Mouse (Mus musculus): ENCODE measurements at regions not wholly inside any gene's neighbourhood (a gene's known extent, or its start where the extent isn't known, plus 50 kb on each side); places are given as distances from the start of the nearest gene placed in this dataset.

DNA sequence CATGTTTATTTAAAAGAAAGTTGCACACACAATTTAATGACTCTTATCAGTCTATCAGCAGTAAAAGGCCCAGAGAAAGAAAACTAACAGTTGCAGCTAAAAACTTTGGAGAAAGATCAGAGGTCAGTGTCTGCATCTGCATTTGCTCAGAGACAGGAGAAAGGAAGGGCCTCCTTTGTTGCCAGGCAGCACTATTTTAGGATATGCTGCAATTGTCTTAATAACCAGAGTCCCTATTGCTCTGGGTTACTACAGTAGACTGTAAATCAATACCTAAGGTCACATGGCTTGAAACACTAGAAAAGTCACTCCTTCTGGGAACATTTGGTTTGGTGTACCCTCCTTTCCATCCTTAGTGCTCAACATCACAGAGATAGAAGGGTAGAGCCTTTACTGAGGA is 175.7 kb downstream of the Hdgfl1 start:
- H3K4me3 ChIP-seq (ENCODE audit: low read depth, low read length) = no peak overlapping the region
- no peak for TF ChIP-seq CTCF (IDR thresholded peaks at IDR 0.05; ENCODE audit: low read depth)
- H3K4me1 ChIP-seq (replicated peaks; ENCODE audit: control insufficient read depth, insufficient read depth, low read length) = no peaks in the 10 kb centered on the region
- H3K27me3 ChIP-seq (replicated peaks; ENCODE audit: control insufficient read depth, insufficient read depth, low read length) = no peaks in the 10 kb centered on the region
- no peak overlapping the region for H3K4me2 ChIP-seq (replicated peaks; ENCODE audit: low read depth)
- no peak overlapping the region for H3K9ac ChIP-seq (ENCODE audit: low read depth, low read length)
- H3K36me3 ChIP-seq (ENCODE audit: control insufficient read depth, insufficient read depth) = no peaks in the 10 kb centered on the region
- ATAC-seq = no peak
- H3K9me3 ChIP-seq (ENCODE audit: control insufficient read depth) = no peaks in the 10 kb centered on the region
- no peak overlapping the region for H3K27ac ChIP-seq (ENCODE audit: low read depth, low read length)

DNA sequence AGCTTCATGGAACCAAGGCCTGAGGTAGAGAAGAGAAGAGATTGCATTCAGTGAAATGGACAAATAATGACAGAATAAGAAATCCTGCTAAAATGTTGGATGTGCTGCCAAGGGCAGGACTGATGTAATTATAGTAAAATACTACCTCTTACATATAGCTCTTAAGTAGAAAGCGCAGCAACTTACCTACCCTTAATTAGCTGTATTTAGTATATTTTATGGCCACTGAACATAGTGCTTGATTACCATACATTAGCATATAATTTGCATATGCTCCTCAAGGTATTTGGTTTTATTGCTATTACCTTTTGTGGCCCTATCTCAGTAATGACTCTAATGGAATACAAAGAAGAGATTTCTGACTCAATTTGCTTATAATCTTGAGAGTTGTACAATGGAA is 176.2 kb downstream of the Hdgfl1 start:
- ATAC-seq = no peak
- no peaks in the 10 kb centered on the region for H3K36me3 ChIP-seq (ENCODE audit: control insufficient read depth, insufficient read depth)
- no peak overlapping the region for H3K27ac ChIP-seq (ENCODE audit: low read depth, low read length)
- 95% methylated on average over 1 of the region's 1 CpGs for WGBS
- H3K4me3 ChIP-seq (ENCODE audit: low read depth, low read length) = no peak overlapping the region
- H3K9me3 ChIP-seq (ENCODE audit: control insufficient read depth) = no peaks in the 10 kb centered on the region
- H3K4me1 ChIP-seq (replicated peaks; ENCODE audit: control insufficient read depth, insufficient read depth, low read length) = no peaks in the 10 kb centered on the region
- no peaks in the 10 kb centered on the region for H3K27me3 ChIP-seq (replicated peaks; ENCODE audit: control insufficient read depth, insufficient read depth, low read length)
- no peak for TF ChIP-seq CTCF (IDR thresholded peaks at IDR 0.05; ENCODE audit: low read depth)
- H3K9ac ChIP-seq (ENCODE audit: low read depth, low read length) = no peak overlapping the region
- no peak overlapping the region for H3K4me2 ChIP-seq (replicated peaks; ENCODE audit: low read depth)

DNA sequence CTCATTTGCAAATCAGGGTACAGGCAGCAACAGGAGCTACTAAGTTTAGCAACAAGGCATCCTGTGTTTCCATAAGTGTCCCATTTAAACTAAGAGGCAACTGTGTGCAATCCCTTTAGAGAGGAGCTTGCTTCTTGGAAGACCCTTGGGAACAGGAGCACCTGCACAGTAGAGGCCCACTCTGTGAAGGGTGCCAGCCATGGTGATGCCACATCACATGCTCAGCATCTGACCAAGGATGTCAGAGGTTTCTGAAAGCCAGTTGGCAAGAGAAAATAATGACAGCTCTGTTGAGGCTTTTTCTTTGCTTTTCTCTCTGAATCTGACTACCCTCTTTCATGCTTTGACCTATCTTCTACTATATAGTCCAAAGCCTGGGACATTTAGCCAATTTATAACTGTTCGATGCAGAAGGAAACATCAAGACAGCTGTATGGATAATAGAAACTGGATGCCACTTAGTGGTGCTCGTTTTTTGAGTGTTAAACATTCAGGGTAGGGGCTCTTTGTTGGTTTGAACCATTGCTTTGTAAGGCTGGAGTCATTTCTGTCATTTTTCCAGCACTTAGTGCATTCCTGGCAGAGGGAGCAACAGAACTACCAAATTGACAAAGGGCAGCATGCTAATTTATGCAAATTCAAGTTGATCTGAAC is 193.9 kb downstream of the Hdgfl1 start:
- no peak overlapping the region for H3K9ac ChIP-seq (ENCODE audit: low read depth, low read length)
- H3K4me1 ChIP-seq (replicated peaks; ENCODE audit: control insufficient read depth, insufficient read depth, low read length) = no peaks in the 10 kb centered on the region
- H3K27ac ChIP-seq (ENCODE audit: low read depth, low read length) = no peak overlapping the region
- ATAC-seq = no peak
- no peaks in the 10 kb centered on the region for H3K9me3 ChIP-seq (ENCODE audit: control insufficient read depth)
- no peak overlapping the region for H3K4me3 ChIP-seq (ENCODE audit: low read depth, low read length)
- no peaks in the 10 kb centered on the region for H3K27me3 ChIP-seq (replicated peaks; ENCODE audit: control insufficient read depth, insufficient read depth, low read length)
- H3K4me2 ChIP-seq (replicated peaks; ENCODE audit: low read depth) = no peak overlapping the region
- 67% methylated on average over 2 of the region's 2 CpGs for WGBS
- TF ChIP-seq CTCF (IDR thresholded peaks at IDR 0.05; ENCODE audit: low read depth) = no peak
- no peaks in the 10 kb centered on the region for H3K36me3 ChIP-seq (ENCODE audit: control insufficient read depth, insufficient read depth)

DNA sequence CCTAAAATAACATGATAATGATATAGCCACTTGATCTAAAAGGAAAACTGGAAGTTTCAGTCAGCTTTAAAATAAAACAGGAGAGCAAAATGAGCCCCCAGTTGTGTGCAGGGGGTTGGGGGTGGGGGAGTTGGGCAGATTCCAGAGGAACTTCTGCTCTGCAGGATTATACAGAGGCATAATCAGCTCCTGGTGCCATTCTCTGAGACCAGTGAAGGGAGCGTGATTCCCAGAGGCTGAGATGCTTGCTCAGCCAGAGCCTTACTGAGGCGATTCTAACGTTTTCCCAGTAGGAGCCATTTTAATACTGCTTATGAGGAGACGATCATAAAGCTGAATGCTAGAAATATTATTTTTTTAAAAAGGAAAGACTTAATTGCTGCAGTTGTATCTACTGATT is 200.5 kb downstream of the Hdgfl1 start:
- no peaks in the 10 kb centered on the region for H3K27me3 ChIP-seq (replicated peaks; ENCODE audit: control insufficient read depth, insufficient read depth, low read length)
- H3K9me3 ChIP-seq (ENCODE audit: control insufficient read depth) = no peaks in the 10 kb centered on the region
- H3K9ac ChIP-seq (ENCODE audit: low read depth, low read length) = no peak overlapping the region
- no peaks in the 10 kb centered on the region for H3K4me1 ChIP-seq (replicated peaks; ENCODE audit: control insufficient read depth, insufficient read depth, low read length)
- no peak for ATAC-seq
- no peak overlapping the region for H3K4me3 ChIP-seq (ENCODE audit: low read depth, low read length)
- no peak for TF ChIP-seq CTCF (IDR thresholded peaks at IDR 0.05; ENCODE audit: low read depth)
- H3K36me3 ChIP-seq (ENCODE audit: control insufficient read depth, insufficient read depth) = no peaks in the 10 kb centered on the region
- 76% methylated on average over 4 of the region's 4 CpGs for WGBS
- H3K4me2 ChIP-seq (replicated peaks; ENCODE audit: low read depth) = no peak overlapping the region
- no peak overlapping the region for H3K27ac ChIP-seq (ENCODE audit: low read depth, low read length)

DNA sequence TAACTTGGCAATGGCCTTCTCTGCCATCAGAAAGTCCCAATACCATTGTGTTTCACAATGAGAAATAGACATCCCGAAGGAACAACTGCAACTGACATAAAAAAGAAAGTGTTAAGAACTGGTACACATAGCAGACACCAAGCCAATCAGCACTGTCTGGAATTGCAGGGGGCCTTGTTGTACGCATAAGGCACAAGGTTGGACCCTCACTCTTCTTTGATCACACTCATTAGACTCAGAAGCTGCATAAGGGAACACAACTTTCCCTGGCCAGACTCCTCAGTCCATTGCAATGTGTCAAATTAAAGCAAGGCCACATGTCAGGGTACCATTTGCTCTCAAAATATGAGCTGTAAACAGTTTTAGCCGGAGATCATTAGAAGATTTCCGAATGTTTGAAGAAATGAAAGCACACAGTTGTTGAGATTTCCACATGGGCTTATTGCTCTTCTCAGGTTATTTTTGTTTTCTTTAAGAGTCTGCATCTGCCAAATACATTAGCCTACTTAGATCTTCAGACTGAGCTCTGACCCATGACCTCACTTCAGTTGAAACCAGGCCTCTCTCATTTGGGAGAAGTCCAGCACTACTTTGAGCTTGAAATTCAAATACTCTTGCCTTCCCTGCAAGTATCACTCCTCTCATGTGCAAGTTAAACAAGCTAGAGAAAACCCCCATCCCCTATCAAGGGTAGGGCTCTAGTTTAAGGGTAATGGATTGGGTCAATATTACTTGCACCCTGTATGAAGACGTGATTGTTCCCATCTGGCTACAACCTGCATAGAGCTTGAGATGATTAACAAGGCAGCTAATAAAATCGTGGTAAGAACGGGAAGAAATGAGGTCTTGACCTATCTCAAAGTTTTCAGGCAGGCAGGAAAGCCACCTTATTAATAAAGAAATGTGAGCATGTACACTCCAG is 204.8 kb downstream of the Hdgfl1 start:
- 66% methylated on average over 7 of the region's 7 CpGs for WGBS
- no peaks in the 10 kb centered on the region for H3K4me1 ChIP-seq (replicated peaks; ENCODE audit: control insufficient read depth, insufficient read depth, low read length)
- no peak for ATAC-seq

DNA sequence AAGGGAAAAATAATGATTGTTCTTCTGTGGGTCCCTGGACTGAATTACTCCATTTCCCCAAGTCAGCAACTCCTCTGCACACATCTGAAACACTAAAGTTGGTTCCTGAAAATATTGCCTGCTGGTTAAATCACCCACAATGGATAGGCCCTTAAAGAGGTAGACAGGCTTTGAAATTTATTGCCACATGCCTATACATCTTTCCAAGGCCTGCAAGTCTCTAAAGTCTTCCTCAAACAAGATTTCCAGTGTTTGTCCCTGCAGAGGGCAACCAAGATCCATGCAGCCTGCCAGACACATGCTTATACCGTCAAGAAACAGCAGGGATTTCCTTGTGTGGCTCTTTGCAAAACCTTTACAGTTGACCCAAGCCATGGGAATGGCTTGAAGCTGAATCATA is 211.6 kb downstream of the Hdgfl1 start:
- no peak overlapping the region for H3K4me2 ChIP-seq (replicated peaks; ENCODE audit: low read depth)
- ATAC-seq = no peak
- H3K36me3 ChIP-seq (ENCODE audit: control insufficient read depth, insufficient read depth) = no peaks in the 10 kb centered on the region
- TF ChIP-seq CTCF (IDR thresholded peaks at IDR 0.05; ENCODE audit: low read depth) = peak; percentile 68
- H3K27ac ChIP-seq (ENCODE audit: low read depth, low read length) = no peak overlapping the region
- H3K4me1 ChIP-seq (replicated peaks; ENCODE audit: control insufficient read depth, insufficient read depth, low read length) = no peaks in the 10 kb centered on the region
- H3K9me3 ChIP-seq (ENCODE audit: control insufficient read depth) = no peaks in the 10 kb centered on the region
- no peak overlapping the region for H3K4me3 ChIP-seq (ENCODE audit: low read depth, low read length)
- WGBS = 42% methylated on average over 1 of the region's 1 CpGs
- H3K27me3 ChIP-seq (replicated peaks; ENCODE audit: control insufficient read depth, insufficient read depth, low read length) = no peaks in the 10 kb centered on the region
- H3K9ac ChIP-seq (ENCODE audit: low read depth, low read length) = no peak overlapping the region

More for the DNA sequence above, 204.8 kb downstream of the Hdgfl1 start:
- H3K4me3 ChIP-seq (ENCODE audit: low read depth, low read length) = no peak overlapping the region
- H3K36me3 ChIP-seq (ENCODE audit: control insufficient read depth, insufficient read depth) = no peaks in the 10 kb centered on the region
- no peak overlapping the region for H3K27ac ChIP-seq (ENCODE audit: low read depth, low read length)
- H3K4me2 ChIP-seq (replicated peaks; ENCODE audit: low read depth) = no peak overlapping the region
- H3K27me3 ChIP-seq (replicated peaks; ENCODE audit: control insufficient read depth, insufficient read depth, low read length) = no peaks in the 10 kb centered on the region
- no peaks in the 10 kb centered on the region for H3K9me3 ChIP-seq (ENCODE audit: control insufficient read depth)
- no peak for TF ChIP-seq CTCF (IDR thresholded peaks at IDR 0.05; ENCODE audit: low read depth)
- H3K9ac ChIP-seq (ENCODE audit: low read depth, low read length) = no peak overlapping the region
